Mouse (Mus musculus): ENCODE data around the gene Eif3j1. TPM values are rescaled to one million over a fixed set of nuclear protein-coding genes. Genes with fewer than 3 reads are reported as not detected.
A peak's percentile ranks its signal among the peaks of the same experiment; 100 is the strongest.
"Not testable (repeated sequence)": the region's sequence is repeated elsewhere in the genome, so short reads cannot be mapped to it uniquely, and the experiment has no call there.

Eif3j1 gene
- polyA plus RNA-seq, 1 experiment from 2014 or later = 8.1 TPM

DNA sequence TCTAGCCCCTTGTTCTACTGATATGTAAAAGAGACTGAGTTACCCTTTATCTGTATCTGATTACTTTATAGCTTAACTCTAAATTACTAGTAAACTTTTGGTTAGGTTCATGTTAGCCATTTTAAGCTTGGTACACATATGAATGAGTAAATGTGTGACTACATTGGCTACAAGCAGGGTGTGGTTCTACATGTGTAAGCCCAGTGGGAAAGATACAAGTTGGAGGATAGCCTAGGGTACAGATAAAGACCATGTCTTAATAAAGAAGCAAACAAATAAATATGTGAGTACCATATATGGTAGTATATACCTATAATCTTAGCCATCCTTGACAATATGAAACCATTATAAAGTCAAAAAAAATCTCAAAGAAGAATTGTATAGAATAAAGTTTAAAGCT is 15.6 kb downstream of the Eif3j1 start:
- TF ChIP-seq CTCF (IDR thresholded peaks at IDR 0.05) = no peak
- ATAC-seq = no peak
- ChIA-PET POLR2A (interaction anchor here (1.0 kb wide), 1 partner anchor 9 kb away, joined by 4 read pairs; no protein-coding TSS in a partner anchor), CTCF (no interaction called here)
- H3K27me3 ChIP-seq = no peaks in the 10 kb centered on the region
- in situ Hi-C loops (cut with MboI; ENCODE audit: low pct_unique_long_range_greater_than_20kb) = no loop called here
- DNase-seq (ENCODE audit: low read depth, low spot score) = no peak

DNA sequence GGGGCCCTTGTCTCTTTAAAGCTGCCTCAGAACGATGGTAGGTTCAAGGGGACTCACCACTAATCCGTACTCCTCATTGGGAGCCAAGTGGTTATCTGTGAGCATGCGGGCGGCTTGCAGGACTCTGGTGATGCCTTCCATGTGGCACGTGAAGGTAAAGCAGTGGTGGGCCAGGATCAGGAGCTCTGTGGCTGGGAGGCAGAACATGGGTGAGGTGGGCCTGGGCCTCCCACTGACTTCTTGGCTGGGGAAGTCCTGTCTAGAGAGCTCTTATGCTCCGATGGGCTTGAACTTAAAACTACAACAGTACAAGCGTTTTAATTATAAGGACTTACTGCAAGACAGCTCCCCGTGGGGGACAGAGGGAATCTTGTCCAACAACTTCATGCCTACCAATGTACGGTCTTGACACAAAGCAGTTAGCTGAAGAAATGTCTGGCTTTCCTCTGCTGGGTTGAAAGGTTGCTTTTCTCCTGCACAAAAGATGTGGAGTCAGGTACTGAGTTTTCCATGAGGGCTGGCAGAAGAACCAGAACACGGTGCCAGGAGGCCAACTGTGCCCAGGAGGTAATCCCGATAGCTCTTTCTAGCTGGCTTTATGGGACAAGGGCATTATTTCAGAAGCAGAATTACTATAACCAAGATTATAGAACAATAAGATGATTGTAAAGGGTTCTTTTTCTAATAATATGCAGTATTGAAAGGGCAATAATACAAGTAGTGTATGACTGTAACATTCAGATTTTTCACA is 31.2 kb downstream of the Eif3j1 start:
- in situ Hi-C loops (cut with MboI; ENCODE audit: low pct_unique_long_range_greater_than_20kb) = no loop called here
- no peak for TF ChIP-seq CTCF (IDR thresholded peaks at IDR 0.05)
- ATAC-seq (no peak), DNase-seq (ENCODE audit: low read depth, low spot score) (no peak)
- ChIA-PET CTCF (no interaction called here), POLR2A (no interaction called here)
- H3K27me3 ChIP-seq = no peaks in the 10 kb centered on the region

DNA sequence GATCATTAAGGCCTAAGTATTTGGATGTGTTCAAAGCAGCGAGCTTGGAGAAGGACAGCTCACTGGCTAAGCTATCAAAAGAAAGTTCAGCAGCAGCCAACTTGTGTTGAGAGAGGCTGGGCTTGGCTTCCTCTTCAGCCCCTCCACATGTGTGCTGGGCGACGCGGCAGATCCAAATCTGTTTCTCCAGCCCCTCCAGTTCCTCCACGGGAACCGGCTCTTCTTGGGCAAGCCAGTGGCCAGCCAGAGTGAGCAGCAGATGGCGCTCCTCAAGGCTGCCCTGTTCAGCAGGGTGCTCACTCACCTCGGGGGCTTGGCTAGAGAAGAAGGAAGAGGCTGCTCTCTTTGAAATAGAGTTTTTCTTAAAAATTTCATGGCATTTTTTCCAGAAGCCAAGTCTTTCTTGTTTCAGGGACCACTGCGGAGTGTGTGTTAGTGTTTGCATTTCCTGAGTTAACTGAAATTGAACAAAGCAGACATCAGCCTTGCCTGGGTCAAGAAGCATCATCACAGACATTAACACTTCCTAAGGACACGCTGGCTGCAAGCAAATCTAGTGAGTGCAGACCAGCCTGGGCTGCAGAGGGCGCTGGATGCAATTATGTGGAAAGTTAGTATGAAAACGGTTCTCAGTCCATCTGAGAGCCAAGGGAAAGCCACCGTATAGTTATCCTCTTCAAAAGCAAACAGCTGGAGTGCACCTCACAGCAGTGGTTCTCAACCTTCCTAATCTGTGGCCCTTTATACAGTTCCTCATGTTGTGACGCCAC is 37.0 kb downstream of the Eif3j1 start:
- in situ Hi-C loops (cut with MboI; ENCODE audit: low pct_unique_long_range_greater_than_20kb) = no loop called here
- peak; percentile 44 for TF ChIP-seq CTCF (IDR thresholded peaks at IDR 0.05)
- ATAC-seq (no peak), DNase-seq (ENCODE audit: low read depth, low spot score) (no peak)
- H3K27me3 ChIP-seq = no peaks in the 10 kb centered on the region
- CTCF ChIA-PET = no interaction called here
- POLR2A ChIA-PET = no interaction called here

DNA sequence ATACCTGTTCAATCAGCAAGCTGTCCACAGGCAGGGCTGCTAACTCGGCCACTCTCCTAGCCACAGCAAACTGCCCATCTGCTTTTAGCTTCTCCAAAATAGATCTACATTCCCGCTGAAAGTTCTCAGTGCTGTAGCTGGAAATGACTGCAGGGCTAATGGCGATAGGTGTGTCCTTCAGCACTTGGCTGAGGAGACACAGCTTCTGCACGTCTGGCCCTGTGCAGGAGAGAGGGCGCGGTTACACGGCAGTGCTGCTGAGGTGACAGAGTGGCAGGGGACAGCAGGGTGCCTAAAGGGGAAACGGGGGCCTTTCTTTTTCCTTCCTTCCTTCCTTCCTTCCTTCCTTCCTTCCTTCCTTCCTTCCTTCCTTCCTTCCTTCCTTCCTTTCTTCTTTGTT is 37.9 kb downstream of the Eif3j1 start:
- POLR2A ChIA-PET = interaction anchor here (0.7 kb wide), 1 partner anchor 18 kb away, joined by 3 read pairs; no protein-coding TSS in a partner anchor
- CTCF ChIA-PET = interaction anchor here (1.1 kb wide), 1 partner anchor 8 kb away, joined by 3 read pairs; no protein-coding TSS in a partner anchor
- no peaks in the 10 kb centered on the region for H3K27me3 ChIP-seq
- in situ Hi-C loops (cut with MboI; ENCODE audit: low pct_unique_long_range_greater_than_20kb) = no loop called here
- TF ChIP-seq CTCF (IDR thresholded peaks at IDR 0.05) = no peak
- no peak for ATAC-seq
- DNase-seq (ENCODE audit: low read depth, low spot score) = no peak

DNA sequence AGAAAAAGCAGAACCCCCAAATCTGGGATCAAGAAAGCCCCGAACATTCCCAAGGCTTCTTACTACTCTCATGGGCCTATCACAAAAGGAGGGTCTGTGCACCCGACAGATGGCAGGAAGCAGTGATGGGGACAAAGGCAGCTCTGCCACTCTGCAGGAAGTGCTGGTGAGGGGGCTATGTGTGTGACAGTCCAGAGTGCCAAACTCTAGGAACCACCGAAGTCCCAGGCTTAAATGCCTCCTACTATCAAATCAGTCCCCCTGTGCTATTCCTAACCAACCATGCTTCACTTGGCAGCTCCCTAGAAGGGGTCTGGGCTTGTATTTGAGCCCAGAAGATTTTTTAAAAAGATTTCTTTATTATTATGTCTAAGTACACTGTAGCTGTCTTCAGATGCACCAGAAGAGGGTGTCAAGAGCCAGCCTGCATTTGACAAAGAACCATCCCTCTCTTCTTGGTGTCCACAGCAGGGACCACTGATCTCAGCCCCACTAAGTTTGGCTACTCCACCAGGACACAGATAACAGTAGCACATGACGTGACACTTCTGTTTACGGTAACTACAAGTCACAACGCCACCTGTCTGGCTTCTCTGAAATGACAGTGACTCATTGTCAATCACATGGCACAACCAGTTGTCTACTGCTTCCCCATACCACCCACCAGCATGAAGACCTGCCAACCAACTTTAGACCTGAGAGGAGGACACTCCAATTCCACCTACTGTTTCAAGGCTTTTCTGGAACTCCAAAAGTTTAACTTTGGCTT is 41.0 kb downstream of the Eif3j1 start:
- ATAC-seq (no peak), DNase-seq (ENCODE audit: low read depth, low spot score) (no peak)
- POLR2A ChIA-PET = no interaction called here
- H3K27me3 ChIP-seq = no peaks in the 10 kb centered on the region
- TF ChIP-seq CTCF (IDR thresholded peaks at IDR 0.05) = no peak
- CTCF ChIA-PET = interaction anchor here (1.1 to 1.3 kb wide), 2 partner anchors 9 to 28 kb away, joined by 3 read pairs; no protein-coding TSS in a partner anchor
- in situ Hi-C loops (cut with MboI; ENCODE audit: low pct_unique_long_range_greater_than_20kb) = no loop called here

DNA sequence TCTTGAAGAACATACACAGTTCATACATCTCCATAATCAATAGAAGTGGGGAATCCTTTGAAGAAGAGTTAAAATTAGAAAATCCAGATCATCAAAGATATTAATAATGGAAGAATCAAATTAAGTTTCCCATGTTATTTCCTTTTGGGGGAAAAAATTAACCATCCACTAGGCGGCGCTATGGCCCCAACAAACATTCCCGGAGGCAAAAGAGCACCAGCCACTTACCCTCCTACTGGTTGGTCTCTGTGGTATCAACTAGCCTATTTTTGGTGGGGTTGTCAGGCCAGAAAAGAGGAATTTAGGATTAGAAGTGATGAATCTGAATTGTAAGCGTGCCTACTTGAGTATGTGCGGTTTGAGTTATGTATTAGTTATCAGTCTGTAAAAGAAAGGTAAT is 41.6 kb downstream of the Eif3j1 start:
- ATAC-seq = no peak
- CTCF ChIA-PET = interaction anchor here (1.1 kb wide), 1 partner anchor 27 kb away, joined by 3 read pairs; no protein-coding TSS in a partner anchor
- in situ Hi-C loops (cut with MboI; ENCODE audit: low pct_unique_long_range_greater_than_20kb) = loop anchor here (5.0 kb wide), 1 partner anchor 92 kb away; the partner anchor contains the start of gene Trim69
- TF ChIP-seq CTCF (IDR thresholded peaks at IDR 0.05) = peak; percentile 88
- DNase-seq (ENCODE audit: low read depth, low spot score) = no peak
- H3K27me3 ChIP-seq = no peaks in the 10 kb centered on the region
- POLR2A ChIA-PET = no interaction called here

DNA sequence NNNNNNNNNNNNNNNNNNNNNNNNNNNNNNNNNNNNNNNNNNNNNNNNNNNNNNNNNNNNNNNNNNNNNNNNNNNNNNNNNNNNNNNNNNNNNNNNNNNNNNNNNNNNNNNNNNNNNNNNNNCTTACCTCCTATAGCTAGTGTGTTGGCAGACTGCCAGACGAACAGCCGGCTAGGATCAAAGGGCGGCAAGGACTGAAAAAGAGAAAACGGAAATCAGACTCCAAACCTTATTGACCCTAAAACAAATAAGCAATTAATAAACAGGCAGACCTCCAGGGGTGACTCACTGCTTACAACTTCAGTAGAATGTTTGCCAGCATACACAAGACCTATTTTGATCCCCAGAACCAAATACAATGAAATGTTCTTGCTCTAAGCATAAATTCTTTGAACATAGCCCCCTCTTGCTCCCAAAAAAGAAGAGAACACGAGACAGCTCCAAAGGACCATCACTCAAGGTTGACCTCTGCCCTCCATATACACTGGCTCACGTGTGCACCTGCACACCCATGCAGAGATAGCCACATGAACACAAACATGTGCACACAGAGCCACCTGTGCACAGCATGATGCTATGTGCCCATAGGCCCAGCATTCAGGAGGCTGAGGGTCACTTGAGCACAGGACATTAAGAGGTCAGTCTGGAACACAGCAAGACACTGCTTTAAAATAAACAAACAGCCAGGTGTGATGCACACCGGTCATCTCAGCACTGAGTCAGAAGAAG is 53.5 kb downstream of the Eif3j1 start:
- no peak for TF ChIP-seq CTCF (IDR thresholded peaks at IDR 0.05)
- no peak for DNase-seq (ENCODE audit: low read depth, low spot score)

DNA sequence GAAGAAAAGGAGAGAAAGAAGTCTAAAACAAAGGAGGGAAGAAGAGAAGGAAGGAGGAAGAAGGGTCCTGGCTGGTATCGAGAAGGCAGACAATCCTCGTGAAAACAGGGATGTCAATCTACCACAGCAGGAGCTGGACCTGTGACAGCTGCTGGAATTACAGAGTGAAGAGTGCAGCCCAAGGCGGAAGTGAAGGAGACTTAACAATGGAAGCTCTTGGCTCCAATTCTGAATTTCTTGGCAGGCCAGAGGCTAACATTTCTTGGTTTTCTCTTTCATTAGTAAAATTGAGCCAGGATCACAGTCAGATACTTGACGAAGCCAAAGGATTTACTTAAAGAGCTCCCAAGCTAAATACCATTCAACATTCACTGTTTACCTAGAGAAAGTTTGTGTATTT is 58.1 kb downstream of the Eif3j1 start:
- no peak for DNase-seq (ENCODE audit: low read depth, low spot score)
- TF ChIP-seq CTCF (IDR thresholded peaks at IDR 0.05) = no peak

More for the DNA sequence above, 53.5 kb downstream of the Eif3j1 start:
- ChIA-PET POLR2A (no interaction called here), CTCF (no interaction called here)
- no peak for ATAC-seq
- in situ Hi-C loops (cut with MboI; ENCODE audit: low pct_unique_long_range_greater_than_20kb) = no loop called here
- H3K27me3 ChIP-seq = no peaks in the 10 kb centered on the region

DNA sequence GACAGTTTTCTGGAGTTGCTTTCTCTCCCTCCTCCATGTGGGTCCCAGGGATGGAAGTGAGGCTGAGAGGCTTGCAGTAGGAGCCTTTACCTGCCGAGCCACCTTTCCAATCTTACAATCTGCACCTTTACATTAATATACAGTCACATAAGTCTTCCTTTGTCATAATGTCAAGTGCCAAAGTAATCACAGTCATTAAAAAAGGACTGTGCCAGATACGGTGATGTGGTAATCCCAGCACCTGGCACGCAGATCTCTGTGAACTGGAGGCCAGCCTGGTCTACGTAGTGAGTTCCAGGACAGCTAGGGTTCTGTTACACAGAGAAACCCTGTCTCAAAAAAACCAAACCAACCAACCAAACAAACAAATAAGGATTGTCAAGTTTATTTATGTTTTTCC is 65.5 kb downstream of the Eif3j1 start:
- CTCF ChIA-PET = no interaction called here
- no peak for TF ChIP-seq CTCF (IDR thresholded peaks at IDR 0.05)
- POLR2A ChIA-PET = no interaction called here
- H3K27me3 ChIP-seq = no peaks in the 10 kb centered on the region
- DNase-seq (ENCODE audit: low read depth, low spot score) (no peak), ATAC-seq (no peak)
- in situ Hi-C loops (cut with MboI; ENCODE audit: low pct_unique_long_range_greater_than_20kb) = no loop called here

More for the DNA sequence above, 58.1 kb downstream of the Eif3j1 start:
- in situ Hi-C loops (cut with MboI; ENCODE audit: low pct_unique_long_range_greater_than_20kb) = no loop called here
- ChIA-PET POLR2A (no interaction called here), CTCF (interaction anchor here (0.6 to 1.3 kb wide), 2 partner anchors 12 to 25 kb away, joined by 3 to 6 read pairs; no protein-coding TSS in a partner anchor)
- H3K27me3 ChIP-seq = no peaks in the 10 kb centered on the region
- no peak for ATAC-seq

DNA sequence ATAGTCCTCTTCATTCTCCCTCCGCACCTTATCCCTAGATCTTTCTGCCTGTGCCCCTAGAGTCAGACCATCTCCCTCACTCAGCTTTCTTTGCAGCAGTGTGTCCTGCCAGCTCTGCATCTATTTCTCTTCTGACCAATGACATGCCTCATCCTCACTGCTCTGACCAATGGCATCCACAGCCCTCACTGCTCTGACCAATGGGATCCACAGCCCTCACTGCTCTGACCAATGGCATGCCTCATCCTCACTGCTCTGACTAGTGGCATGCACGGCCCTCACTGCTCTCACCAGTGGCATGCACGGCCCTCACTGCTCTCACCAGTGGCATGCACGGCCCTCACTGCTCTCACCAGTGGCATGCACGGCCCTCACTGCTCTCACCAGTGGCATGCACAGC is 69.3 kb downstream of the Eif3j1 start:
- DNase-seq (ENCODE audit: low read depth, low spot score); ATAC-seq; in situ Hi-C loops (cut with MboI; ENCODE audit: low pct_unique_long_range_greater_than_20kb); H3K27me3 ChIP-seq; POLR2A ChIA-PET: not testable (repeated sequence)
- CTCF ChIA-PET = interaction anchor here (0.8 to 1.3 kb wide), 2 partner anchors 16 to 28 kb away, joined by 3 read pairs; no protein-coding TSS in a partner anchor

All from Patski (cell line).